Mouse (Mus musculus) cortical plate, adult 2 months (tissue): ENCODE results near the gene Wwc1.
A peak's percentile ranks its signal among the peaks of the same experiment; 100 is the strongest.

Experiments used
- CTCF ChIP-seq: fragments of 200-500 bp; IDR thresholded peaks from 2 replicates; pipeline ENCODE4 v1.5.1; 2011; ENCODE audit warnings: mild to moderate bottlenecking, control low read depth, low read length; ENCODE audit not compliant: insufficient read depth; ENCODE audit errors: extremely low read depth
- POLR2A ChIP-seq: fragments of 200-500 bp; IDR thresholded peaks from 2 replicates; pipeline ENCODE4 v1.6.1; 2011; ENCODE audit warnings: mild to moderate bottlenecking, low read length, control low read depth; ENCODE audit not compliant: insufficient read depth; ENCODE audit errors: extremely low read depth

DNA sequence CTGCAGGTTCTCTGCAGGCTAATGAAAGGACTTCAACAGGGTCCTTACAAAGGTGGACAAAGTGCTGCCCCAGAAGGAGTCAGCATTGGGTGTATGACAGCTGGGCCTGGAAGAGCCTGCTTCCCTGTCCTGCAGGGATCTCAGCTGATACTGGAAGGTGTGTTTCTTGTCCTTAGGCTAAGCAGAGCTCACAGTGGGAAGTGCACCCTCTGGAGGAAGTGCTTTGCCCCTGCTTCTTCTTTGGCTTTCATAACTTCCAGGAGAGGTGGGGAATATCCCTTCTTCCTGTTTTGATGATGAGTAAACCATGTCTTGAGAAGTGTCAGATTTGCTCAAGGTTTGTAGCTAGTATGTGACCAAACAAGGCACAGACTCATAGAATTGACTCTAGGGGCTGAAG is 15.0 kb upstream of the Wwc1 start:
- no peak for TF ChIP-seq POLR2A
- TF ChIP-seq CTCF: peak; percentile 14; the same call in 1 of the 2 replicates
